Mouse (Mus musculus) adipose tissue, adult 10 weeks (tissue): ENCODE measurements around the gene Fam124b. TPM values are rescaled to one million over a fixed set of nuclear protein-coding genes. Genes with fewer than 3 reads are reported as not detected.

Source experiments
- polyA plus RNA-seq: library from polyadenylated mRNA; stranded (reverse); fragments of 350-450 nt; fragmentation: Illumina TruSeq; extraction: RNeasy Lipid Tissue Mini Kit (QIAGEN cat#74804); gene quantifications from one replicate; pipeline ENCODE4 v1.2.3, GENCODE M21; 2014; ENCODE audit warnings: low read depth, low replicate concordance

Fam124b gene
- polyA plus RNA-seq: 0.76 TPM

DNA sequence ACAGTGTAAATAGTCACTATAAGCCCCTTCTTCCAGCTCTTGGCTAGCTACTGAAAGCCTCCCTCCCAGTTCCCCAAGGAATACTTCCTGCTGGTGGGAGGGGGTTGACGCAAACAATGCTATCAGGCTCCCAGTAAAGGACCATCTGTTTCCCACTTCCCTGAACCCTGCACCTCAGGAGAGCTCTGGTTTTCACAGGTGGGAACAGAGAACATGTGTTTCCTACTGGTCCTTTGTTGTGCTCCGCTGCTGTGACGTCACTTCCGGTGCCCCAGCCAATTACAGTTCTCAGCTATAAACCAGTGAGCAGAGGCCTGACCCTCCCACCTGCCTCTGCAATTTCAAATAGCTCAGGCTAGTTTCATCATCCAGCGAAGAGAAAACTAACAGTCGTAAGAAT is at the start of gene Fam124b:
Gene Fam124b, minus strand, starts transcription at position 206 of the 400 bp plus-strand sequence.

Other genes starting within 250 kb of the Fam124b start
- 91.3 TPM for gene Cul3, start 122.0 kb upstream of the Fam124b start, polyA plus RNA-seq
- gene Gm45261, start 243.0 kb upstream of the Fam124b start, polyA plus RNA-seq: not detected